Mouse (Mus musculus) E14TG2a.4 (cell line): Measurements from ENCODE around the gene Prex1.

Experiments used
- H3K27me3 ChIP-seq: 2 replicates; pipeline ENCODE4 v1.6.1; 2014; ENCODE audit warnings: low read length, control low read depth; ENCODE audit not compliant: insufficient read depth
- H3K36me3 ChIP-seq: 2 replicates; pipeline ENCODE4 v1.6.1; 2014; ENCODE audit warnings: low read length, control low read depth; ENCODE audit not compliant: insufficient read depth
- H3K4me1 ChIP-seq: replicated peaks from 2 replicates; pipeline ENCODE4 v1.6.1; 2014; ENCODE audit warnings: low read depth, low read length, control low read depth
- H3K4me3 ChIP-seq: replicated peaks from 2 replicates; pipeline ENCODE4 v1.5.1; 2014; ENCODE audit warnings: mild to moderate bottlenecking, low read length
- H3K9me3 ChIP-seq: 2 replicates; pipeline ENCODE4 v1.6.1; 2014; ENCODE audit warnings: low read length, control low read depth
- CTCF ChIP-seq: conservative IDR thresholded peaks from 2 replicates; pipeline ENCODE4 v1.5.1; 2014; ENCODE audit warnings: low read length
- NANOG ChIP-seq: IDR thresholded peaks from 2 replicates; pipeline ENCODE4 v1.6.1; 2014; ENCODE audit warnings: borderline replicate concordance, low read length, mixed read lengths
- POU5F1 ChIP-seq: IDR thresholded peaks from 2 replicates; pipeline ENCODE4 v1.6.1; 2014; ENCODE audit warnings: low read length, borderline replicate concordance

Prex1 gene

DNA sequence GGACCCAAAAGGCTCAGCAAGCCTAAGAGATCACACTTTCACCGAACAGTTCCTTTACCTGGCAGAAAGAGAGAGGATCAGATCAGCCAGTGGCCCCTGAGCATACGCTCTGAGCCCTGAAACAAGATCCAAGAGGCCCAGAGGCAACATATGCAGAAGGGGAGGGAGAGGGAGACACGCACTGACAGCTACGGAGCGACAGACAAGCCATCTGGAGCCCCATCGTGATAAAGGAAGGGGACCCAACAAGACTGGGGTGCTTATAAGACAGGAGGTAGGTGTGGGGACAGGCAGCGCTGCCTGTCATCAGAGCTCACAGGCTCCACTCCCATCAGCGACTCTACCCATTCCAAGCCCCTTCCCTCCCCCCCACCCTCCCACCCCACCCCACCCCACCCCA is 27.8 kb downstream of the Prex1 start:
- no peaks in the 10 kb centered on the region for H3K9me3 ChIP-seq
- peaks cover 63% of the 10 kb centered on the region for H3K4me1 ChIP-seq
- H3K36me3 ChIP-seq, result no peaks in the 10 kb centered on the region
- TF ChIP-seq CTCF (no peak), NANOG (no peak), POU5F1 (no peak)
- H3K27me3 ChIP-seq, result 0 out of 2 replicates have a peak, but pooled peaks cover 6% of the 10 kb centered on the region
- H3K4me3 ChIP-seq, result no peak overlapping the region

DNA sequence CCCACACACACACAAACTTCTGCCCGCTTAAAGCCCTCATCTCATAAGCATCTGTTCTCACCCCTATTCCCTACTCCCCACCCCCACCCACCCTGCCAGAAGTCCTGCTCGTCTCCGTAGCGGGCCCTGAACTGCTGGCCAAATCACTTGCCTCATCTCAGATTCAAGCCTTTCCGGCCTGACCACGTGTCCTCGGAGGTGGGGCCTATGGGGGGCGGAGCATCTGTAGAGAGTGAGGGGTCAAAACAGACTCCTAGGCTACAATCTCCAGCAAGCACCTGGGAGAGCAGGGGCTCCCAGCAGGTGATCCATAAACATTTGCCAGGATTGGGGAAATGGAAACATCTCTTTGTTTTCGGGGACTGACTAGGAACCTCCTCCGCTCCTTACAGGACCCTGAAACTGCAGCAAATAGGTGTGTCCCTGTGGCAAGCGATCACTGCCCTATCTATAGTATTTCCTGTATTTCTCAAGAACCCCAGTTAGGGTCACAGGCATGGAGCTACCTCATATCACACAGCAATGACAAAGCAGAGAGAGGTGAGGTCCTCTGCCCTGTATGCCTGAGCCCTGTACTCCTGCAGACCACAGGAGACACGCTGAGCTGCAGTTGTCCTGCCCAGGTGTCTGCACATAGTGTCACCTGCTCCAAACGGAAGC is 29.6 kb downstream of the Prex1 start:
- Histone ChIP-seq H3K9me3 (no peaks in the 10 kb centered on the region), H3K4me3 (peak overlapping the region; percentile 61), H3K27me3 (0 out of 2 replicates have a peak, but pooled peaks cover 6% of the 10 kb centered on the region), H3K4me1 (peaks cover 66% of the 10 kb centered on the region), H3K36me3 (no peaks in the 10 kb centered on the region)
- TF ChIP-seq CTCF, result no peak
- TF ChIP-seq POU5F1, result no peak
- TF ChIP-seq NANOG, result no peak

DNA sequence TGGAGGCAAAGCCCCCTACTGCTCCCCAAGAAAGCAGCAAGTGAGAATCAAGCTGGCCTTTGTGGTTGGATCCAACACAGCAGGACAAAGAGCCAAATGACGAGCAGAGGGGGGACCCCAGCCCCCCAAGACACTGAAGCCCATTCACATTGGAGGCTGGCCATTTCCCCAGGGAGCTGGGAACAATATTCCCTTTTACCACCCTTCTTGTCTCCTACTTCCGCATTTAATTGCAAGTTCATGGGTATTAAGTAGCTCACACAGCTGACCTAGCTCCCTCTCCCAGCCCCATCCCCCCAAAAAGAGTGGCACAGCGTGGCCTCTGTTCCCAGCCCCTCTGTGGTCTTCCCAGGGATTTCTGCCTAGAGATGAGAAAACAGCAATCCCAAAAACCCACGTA is 30.8 kb downstream of the Prex1 start:
- Histone ChIP-seq H3K27me3 (0 out of 2 replicates have a peak, but pooled peaks cover 6% of the 10 kb centered on the region), H3K36me3 (no peaks in the 10 kb centered on the region), H3K9me3 (no peaks in the 10 kb centered on the region), H3K4me3 (peak overlapping the region; percentile 61; the same call in 1 of the 2 replicates), H3K4me1 (peaks cover 78% of the 10 kb centered on the region)
- TF ChIP-seq CTCF (no peak), NANOG (no peak), POU5F1 (no peak)

DNA sequence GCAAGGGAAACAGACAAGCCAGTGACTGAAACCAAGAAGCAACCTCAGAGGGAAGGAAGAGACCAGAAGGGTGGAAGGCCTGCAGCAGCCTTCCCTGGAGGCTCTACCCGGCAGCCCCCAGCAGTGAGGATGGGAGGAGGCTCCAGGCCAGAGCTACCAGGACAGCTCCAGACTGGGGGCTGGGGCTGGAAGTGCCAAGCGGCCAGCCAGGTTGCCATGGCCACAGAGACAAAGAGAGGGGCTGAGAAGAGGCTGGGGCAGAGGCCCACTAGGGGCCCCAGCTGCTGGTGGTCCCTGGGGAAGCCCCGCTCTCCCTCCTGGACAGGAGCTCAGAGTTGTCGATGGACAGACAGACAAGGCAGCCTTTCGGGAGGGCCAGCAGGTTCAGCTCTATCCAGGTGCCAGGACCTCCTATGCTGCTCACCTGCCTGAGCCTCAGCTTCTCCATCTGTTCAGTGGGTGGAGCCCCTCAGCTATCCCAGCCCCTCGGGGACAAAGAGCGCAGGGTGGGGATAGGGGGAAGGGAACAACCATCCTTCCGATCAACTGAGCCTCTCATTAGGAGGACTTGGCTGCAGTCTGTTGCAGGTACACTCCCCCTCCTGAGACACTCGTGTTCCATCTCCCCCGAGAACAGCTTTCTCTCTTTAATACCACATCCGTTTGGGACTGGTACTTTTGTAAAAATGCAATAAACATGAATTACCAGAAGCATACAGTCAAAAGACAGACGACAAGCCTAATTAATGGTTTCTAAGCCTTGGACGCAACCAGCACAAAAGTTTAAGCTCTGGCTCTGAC is 34.5 kb downstream of the Prex1 start:
- peak overlapping the region; percentile 46 for H3K4me3 ChIP-seq
- TF ChIP-seq CTCF (no peak), POU5F1 (no peak), NANOG (no peak)

DNA sequence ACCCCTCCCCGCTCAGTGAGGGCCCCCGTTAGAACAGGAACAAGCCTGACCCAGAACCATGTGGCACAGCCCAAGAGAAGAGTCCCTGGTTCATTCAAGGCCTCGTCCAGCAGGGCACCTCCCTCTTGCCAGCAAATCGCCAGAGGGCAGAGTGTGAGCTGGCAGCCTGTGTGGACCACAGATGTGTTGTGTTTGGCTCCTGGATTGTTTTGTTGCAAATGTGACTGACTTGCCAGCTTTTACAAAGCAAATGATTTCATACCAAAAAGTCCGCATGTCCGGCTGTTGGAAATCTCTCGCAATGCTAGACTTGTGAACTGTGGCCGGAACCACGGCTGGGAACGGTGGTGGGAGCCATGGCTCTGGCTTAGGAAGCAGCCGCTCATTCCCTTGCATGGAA is 36.7 kb downstream of the Prex1 start:
- Histone ChIP-seq H3K9me3 (no peaks in the 10 kb centered on the region), H3K4me3 (0 out of 2 replicates have a peak overlapping the region, but pooled peaks have one; percentile 20), H3K27me3 (no peaks in the 10 kb centered on the region), H3K36me3 (no peaks in the 10 kb centered on the region), H3K4me1 (peaks cover 68% of the 10 kb centered on the region)
- TF ChIP-seq NANOG, result no peak

More for the DNA sequence above, 34.5 kb downstream of the Prex1 start:
- Histone ChIP-seq H3K4me1 (peaks cover 80% of the 10 kb centered on the region), H3K36me3 (no peaks in the 10 kb centered on the region), H3K27me3 (0 out of 2 replicates have a peak, but pooled peaks cover 6% of the 10 kb centered on the region), H3K9me3 (no peaks in the 10 kb centered on the region)

DNA sequence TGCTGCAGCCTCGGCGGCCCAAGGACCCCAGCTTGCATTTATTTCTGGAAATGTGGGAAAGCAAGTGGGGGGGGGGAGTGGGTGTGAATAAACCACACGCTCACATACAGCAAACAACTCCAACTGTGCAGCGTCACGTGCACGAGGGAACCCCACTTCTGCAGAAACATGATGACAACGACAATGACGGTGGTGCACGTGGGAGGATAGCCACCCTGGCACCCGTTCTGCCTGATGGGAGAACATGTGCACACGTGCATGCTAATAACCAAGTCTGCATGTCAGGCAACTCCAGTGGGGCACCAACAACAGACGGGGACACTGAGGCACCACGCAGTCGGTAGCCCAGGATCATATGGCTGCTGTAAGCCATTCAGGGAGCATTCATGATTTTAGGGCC is 37.1 kb downstream of the Prex1 start:
- Histone ChIP-seq H3K27me3 (no peaks in the 10 kb centered on the region), H3K9me3 (no peaks in the 10 kb centered on the region), H3K36me3 (no peaks in the 10 kb centered on the region), H3K4me3 (peak overlapping the region; percentile 60; the same call in 1 of the 2 replicates), H3K4me1 (peaks cover 68% of the 10 kb centered on the region)
- TF ChIP-seq POU5F1, result no peak
- no peak for TF ChIP-seq CTCF
- TF ChIP-seq NANOG, result no peak

DNA sequence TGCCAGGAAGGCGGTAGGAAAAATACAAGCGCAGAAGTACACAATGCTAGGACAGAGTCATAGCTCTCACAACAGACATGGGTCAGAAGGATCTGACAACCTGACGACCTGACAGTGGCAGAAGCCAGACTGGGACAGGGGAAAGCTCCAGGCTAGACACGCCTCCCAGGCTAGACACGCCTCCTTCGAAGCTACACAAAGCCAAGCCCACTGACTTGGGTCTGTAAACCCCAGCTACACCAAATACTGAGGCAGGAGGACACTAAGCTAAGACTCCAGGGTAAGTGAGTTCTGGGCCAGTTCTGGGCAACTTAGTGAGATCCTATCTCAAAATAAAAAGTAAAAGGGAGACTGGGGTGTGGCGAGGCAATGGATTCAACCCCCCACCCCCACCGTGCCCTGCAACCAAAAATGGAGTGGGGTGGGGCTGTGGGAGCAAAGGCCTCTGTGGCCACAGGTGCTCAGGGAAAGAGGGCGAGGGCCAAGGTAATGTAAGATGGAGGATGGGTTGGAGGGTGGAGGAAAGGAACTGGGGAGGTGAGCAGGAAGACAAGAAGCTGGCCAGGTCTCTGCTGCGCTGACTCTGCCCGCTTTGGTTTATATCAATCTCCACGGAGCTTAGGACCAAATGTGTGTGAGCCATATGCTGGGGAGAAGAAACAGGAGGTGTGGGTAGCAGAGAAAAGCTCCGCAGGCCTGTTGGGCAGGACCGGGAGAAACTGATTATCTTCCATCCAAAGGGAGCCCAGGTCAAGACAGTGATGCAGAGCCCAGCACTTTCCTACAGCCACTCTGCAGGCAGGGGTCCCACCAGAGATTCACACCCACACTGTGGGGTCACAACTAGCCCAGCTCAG is 37.8 kb downstream of the Prex1 start:
- Histone ChIP-seq H3K36me3 (no peaks in the 10 kb centered on the region), H3K4me1 (peaks cover 68% of the 10 kb centered on the region), H3K9me3 (no peaks in the 10 kb centered on the region), H3K4me3 (peak overlapping the region; percentile 60), H3K27me3 (no peaks in the 10 kb centered on the region)
- TF ChIP-seq POU5F1 (no peak), CTCF (no peak), NANOG (no peak)

DNA sequence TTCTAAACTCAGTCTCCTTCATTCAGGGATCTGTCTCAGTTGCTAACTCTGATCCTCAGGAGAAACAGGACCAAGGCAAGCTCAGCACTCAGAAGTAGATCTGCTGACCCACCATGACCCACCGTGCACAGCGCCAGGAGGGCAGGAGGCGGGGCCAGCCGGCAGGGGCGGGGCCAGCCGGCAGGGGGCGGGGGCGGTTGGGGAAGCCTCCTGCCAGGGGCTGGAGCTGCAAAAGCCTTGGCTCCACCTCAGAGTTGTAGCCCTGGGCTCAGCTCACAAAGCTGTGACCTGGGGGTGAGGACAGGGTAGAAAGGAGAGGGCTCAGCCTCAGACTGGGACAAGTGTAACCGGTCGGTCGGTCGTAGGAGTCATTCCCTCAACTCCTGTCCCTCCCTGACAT is 38.9 kb downstream of the Prex1 start:
- Histone ChIP-seq H3K9me3 (peaks cover 8% of the 10 kb centered on the region), H3K27me3 (no peaks in the 10 kb centered on the region), H3K4me1 (peaks cover 62% of the 10 kb centered on the region), H3K4me3 (no peak overlapping the region), H3K36me3 (no peaks in the 10 kb centered on the region)
- TF ChIP-seq POU5F1 (no peak), CTCF (no peak), NANOG (no peak)
